Mouse (Mus musculus) left cerebral cortex, adult 11 months (tissue): ENCODE results near the gene Arsg.

Experiments used
- DNase-seq: peaks from one replicate; pipeline ENCODE4 v3.0.0; 2022; ENCODE audit warnings: low spot score

The Arsg gene

DNA sequence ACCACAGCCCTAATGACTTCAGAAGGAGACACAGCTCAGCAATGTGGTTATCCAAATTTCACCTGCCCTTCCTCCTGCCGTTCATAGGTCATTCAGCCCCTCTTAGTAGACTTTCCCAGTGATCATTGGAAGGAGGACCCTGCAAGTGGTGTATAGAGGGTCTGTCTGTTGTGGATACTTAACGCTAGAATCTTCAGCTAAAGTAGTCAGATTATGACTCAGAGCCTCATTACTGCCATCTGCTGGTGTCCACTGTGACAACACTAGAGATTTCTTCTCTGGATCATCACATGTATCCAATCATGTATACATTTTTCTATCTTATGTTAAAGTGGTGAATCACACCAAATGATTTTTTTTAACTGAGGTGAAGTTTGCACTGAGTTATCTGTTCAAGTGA lies 148.0 kb downstream of the Arsg start:
- DNase-seq, result no peak

DNA sequence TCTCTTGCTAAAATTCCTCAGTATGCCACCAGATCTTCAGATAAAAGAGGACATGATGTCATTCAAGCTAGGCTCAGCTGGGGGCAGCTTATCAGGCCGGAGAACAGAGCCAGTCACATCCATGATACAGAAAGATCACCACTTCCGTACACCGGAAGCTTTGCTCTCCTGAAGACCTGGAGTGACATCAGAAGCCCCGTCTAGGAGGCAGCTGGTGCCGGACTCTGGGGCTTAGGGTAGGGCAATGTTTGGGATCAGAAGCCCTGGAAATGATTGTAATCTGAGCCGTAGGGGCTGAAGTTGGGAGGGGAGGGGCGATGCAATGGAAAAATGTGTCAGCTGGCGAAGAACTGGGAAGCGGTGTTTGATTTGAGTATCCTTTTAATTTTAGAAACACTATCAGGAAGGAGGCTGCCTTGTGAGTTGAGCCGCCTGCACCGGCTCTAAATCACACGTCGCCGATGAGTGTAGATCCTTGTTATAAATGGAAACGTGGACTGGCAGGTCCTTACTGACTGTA lies 149.4 kb downstream of the Arsg start:
- no peak for DNase-seq
